Mouse (Mus musculus): ENCODE data around the gene Wdr45b.

GRCm38 (mm10) chr11:121294771-121295170 is 59.5 kb downstream of the Wdr45b start:
- TF ChIP-seq CTCF (IDR thresholded peaks at IDR 0.05; ENCODE audit: extremely low read depth, insufficient read depth, insufficient read length, insufficient replicate concordance) (no peak), POLR2A (IDR thresholded peaks at IDR 0.05; ENCODE audit: low read depth, low read length) (no peak)

Data from spleen, adult 2 months (tissue).